Mouse (Mus musculus) kidney, embryonic 14.5 days (tissue): ENCODE data around the gene Emc8. TPM values are rescaled to one million over a fixed set of nuclear protein-coding genes. Genes with fewer than 3 reads are reported as not detected.
A peak's percentile ranks its signal among the peaks of the same experiment; 100 is the strongest.

ENCODE experiments used
- ATAC-seq: fragments of 200-750 bp; cut with Nextera tagmentation; 2 replicates; pipeline ENCODE4 v1.8.0; 2017; ENCODE audit warnings: moderate number of reproducible peaks, mild to moderate bottlenecking, moderate TSS enrichment, moderate library complexity; ENCODE audit not compliant: low FRiP score, low TSS enrichment
- H3K27ac ChIP-seq: fragments of 300-500 bp; sonication (generic); 2 replicates; pipeline ENCODE4 v1.5.1; 2014; ENCODE audit warnings: low read depth, mild to moderate bottlenecking, low read length, moderate library complexity, mixed read lengths
- H3K27me3 ChIP-seq: fragments of 300-500 bp; sonication (generic); 2 replicates; pipeline ENCODE4 v1.6.1; 2014; ENCODE audit warnings: mild to moderate bottlenecking, low read length; ENCODE audit not compliant: control insufficient read depth, insufficient read depth
- H3K36me3 ChIP-seq: fragments of 300-500 bp; sonication (generic); 2 replicates; pipeline ENCODE4 v1.6.1; 2014; ENCODE audit warnings: low read length, mixed read lengths; ENCODE audit not compliant: control insufficient read depth, insufficient read depth
- H3K4me1 ChIP-seq: fragments of 300-500 bp; sonication (generic); 2 replicates; pipeline ENCODE4 v1.6.1; 2014; ENCODE audit warnings: low read length, mixed read lengths; ENCODE audit not compliant: control insufficient read depth, insufficient read depth
- H3K4me2 ChIP-seq: fragments of 300-500 bp; sonication (generic); replicated peaks from 2 replicates; pipeline ENCODE4 v1.6.1; 2014; ENCODE audit warnings: low read depth, mild to moderate bottlenecking, low read length
- H3K4me3 ChIP-seq: fragments of 300-500 bp; sonication (generic); 2 replicates; pipeline ENCODE4 v1.5.1; 2014; ENCODE audit warnings: mild to moderate bottlenecking, low read length
- H3K9ac ChIP-seq: fragments of 300-500 bp; sonication (generic); 2 replicates; pipeline ENCODE4 v1.6.1; 2014; ENCODE audit warnings: low read depth, mild to moderate bottlenecking, low read length, moderate library complexity
- H3K9me3 ChIP-seq: fragments of 300-500 bp; sonication (generic); 2 replicates; pipeline ENCODE4 v1.6.1; 2016; ENCODE audit warnings: low read length; ENCODE audit not compliant: control insufficient read depth
- WGBS: fragments of 180-500 bp; shearing (Covaris S2); extraction: QIAGEN DNeasy Blood & Tissue Kit; methylation state at CpG from one replicate; pipeline ENCODE4 v1.1.7; 2014; 5-methylcytosine and 5-hydroxymethylcytosine counted together
- polyA plus RNA-seq: library from polyadenylated mRNA; unstranded; fragments of >200 nt; fragmentation: Nextera tagmentation; extraction: Ambion mirVana; gene quantifications from 2 replicates; pipeline ENCODE4 v1.2.1, GENCODE M21; 2014

Emc8 gene
- polyA plus RNA-seq, 1 experiment from 2014 or later: 297 TPM

- no peaks in the 10 kb centered on the region for H3K27me3 ChIP-seq
- no peak overlapping the region for H3K4me3 ChIP-seq
- no peak overlapping the region for H3K4me2 ChIP-seq
- H3K36me3 ChIP-seq: no peaks in the 10 kb centered on the region
- 63% methylated on average over 11 of the region's 11 CpGs for WGBS
- peaks cover 12% of the 10 kb centered on the region for H3K4me1 ChIP-seq
- no peak for ATAC-seq
- H3K9me3 ChIP-seq: no peaks in the 10 kb centered on the region
- H3K9ac ChIP-seq: no peak overlapping the region
- no peak overlapping the region for H3K27ac ChIP-seq
Observed at GRCm38 (mm10) chr8:120626461-120626860, 41.9 kb downstream of the Emc8 start.

GRCm38 (mm10) chr8:120623608-120624007 lies 44.8 kb downstream of the Emc8 start:
- Histone ChIP-seq H3K27me3 (no peaks in the 10 kb centered on the region), H3K4me3 (no peak overlapping the region), H3K9me3 (no peaks in the 10 kb centered on the region), H3K36me3 (no peaks in the 10 kb centered on the region), H3K4me1 (peaks cover 15% of the 10 kb centered on the region), H3K4me2 (no peak overlapping the region), H3K27ac (no peak overlapping the region), H3K9ac (no peak overlapping the region)
- 40% methylated on average over 2 of the region's 2 CpGs for WGBS
- no peak; the same call in 1 of the 2 replicates for ATAC-seq

DNA sequence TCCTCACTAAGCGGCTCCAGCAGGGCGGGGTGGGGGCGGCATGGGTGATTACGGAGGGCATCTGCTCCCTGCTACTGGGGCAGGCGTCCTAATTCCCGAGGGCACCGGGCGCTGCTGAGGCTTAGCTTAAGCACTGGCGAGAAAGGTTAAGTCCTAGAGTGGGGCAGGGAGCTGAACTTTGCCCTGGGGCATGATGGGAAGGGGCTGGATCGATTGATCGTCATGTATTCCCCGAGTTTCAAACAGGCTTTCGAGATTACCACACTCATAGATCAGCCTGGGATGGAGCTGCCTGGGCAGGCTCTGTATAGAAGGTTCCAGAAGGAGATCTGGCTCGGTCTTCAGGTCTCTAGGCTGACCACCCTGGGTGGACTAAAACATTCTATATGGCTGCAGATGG lies 46.2 kb downstream of the Emc8 start:
- ATAC-seq: no peak
- Histone ChIP-seq H3K9ac (no peak overlapping the region), H3K4me2 (no peak overlapping the region), H3K4me1 (peaks cover 15% of the 10 kb centered on the region), H3K27ac (no peak overlapping the region), H3K36me3 (no peaks in the 10 kb centered on the region), H3K27me3 (no peaks in the 10 kb centered on the region), H3K9me3 (no peaks in the 10 kb centered on the region), H3K4me3 (no peak overlapping the region)
- 80% methylated on average over 14 of the region's 14 CpGs for WGBS

DNA sequence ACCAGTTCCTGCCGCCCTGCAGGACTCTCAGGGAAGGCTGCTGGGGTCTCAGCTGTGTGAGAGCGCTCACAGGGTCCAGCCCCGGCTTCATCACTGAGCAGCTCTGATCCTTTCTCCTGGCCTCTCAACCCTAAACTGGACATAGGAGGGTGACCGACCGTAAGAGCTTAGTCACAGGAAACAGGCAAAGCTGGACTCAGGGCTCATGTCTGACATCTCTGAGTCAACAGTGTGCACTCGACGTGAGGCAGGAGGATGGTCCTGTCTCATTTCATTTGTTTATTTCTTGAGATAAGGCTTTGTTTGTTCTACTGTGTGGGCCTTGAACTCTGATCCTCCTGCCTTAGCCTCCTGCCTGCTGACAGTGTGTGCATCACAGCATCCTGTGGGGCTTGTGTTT lies 47.9 kb downstream of the Emc8 start:
- Histone ChIP-seq H3K27ac (no peak overlapping the region), H3K27me3 (no peaks in the 10 kb centered on the region), H3K9me3 (no peaks in the 10 kb centered on the region), H3K9ac (no peak overlapping the region), H3K4me3 (no peak overlapping the region), H3K4me2 (no peak overlapping the region), H3K4me1 (peaks cover 15% of the 10 kb centered on the region), H3K36me3 (no peaks in the 10 kb centered on the region)
- no peak for ATAC-seq
- WGBS: 49% methylated on average over 7 of the region's 7 CpGs

DNA sequence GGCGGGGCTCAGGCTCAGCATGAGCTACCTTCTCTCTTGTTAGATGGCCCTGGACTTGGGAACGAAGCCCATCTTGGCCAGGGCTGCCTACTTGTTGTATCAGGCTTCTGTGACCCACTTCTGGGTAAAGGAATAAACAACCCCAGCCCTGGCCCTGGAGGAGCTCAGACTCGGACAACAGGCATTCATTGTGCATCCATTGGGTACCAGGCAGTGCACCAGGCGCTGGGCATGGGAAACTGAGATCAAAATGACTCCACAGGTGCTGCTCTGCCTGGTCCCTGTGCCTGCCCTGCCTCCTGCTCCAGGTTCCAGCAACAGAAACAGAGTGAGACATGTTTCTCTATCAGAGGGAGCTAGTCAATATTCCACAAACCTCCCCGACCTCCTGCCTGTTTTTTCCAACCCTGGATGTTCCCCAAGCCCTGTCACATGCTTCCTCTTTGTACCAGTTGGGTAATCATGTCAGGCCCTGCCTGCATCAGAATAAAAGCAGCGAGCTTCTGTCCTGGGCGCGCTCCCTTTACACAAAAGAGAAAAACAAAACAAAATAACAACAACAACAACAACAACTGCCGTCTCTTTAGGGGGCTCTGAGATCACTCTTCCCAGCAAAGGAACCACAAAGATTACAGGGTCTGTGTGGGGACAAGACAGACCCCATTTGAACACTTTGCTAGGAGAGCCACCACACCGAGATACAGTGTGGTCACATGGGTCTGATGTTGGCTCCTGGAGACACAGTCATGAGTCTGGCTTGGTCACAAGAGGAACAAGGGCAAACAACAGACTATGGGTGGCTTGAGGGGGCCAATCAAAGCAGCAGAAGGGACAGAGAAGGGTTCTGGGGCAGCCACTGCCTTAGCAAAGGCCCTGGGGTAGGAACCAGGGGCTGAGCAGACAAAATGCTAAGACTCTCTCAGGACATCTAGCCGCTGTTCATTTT lies 48.9 kb downstream of the Emc8 start:
- Histone ChIP-seq H3K4me1 (peaks cover 10% of the 10 kb centered on the region), H3K36me3 (no peaks in the 10 kb centered on the region), H3K4me2 (no peak overlapping the region), H3K27me3 (no peaks in the 10 kb centered on the region), H3K4me3 (no peak overlapping the region), H3K9ac (no peak overlapping the region), H3K27ac (no peak overlapping the region), H3K9me3 (no peaks in the 10 kb centered on the region)
- ATAC-seq: no peak
- WGBS: 78% methylated on average over 11 of the region's 11 CpGs

DNA sequence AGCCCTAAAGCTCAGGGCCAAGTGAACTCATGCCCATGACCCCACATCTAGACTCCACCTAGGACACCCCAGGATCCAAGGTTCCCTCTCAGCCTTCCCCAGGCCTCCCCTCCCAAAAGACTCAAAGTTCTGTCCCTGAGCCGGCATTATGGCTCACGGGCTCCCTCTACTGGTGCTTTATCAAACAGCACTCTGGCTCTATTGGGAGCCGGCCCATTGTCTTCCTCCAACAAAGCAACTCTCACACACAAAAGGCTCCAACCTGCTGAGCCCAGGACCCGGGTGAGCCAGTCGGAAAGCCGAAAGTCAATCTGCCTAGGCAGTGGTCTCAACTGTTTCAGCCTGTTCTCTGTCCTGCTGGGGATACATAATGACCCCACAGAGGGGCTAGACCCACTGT lies 50.3 kb downstream of the Emc8 start:
- 0% methylated on average over 6 of the region's 6 CpGs for WGBS
- Histone ChIP-seq H3K9ac (no peak overlapping the region; the same call in 1 of the 2 replicates), H3K36me3 (no peaks in the 10 kb centered on the region), H3K27ac (no peak overlapping the region), H3K9me3 (no peaks in the 10 kb centered on the region), H3K4me3 (no peak overlapping the region), H3K27me3 (no peaks in the 10 kb centered on the region), H3K4me1 (peaks cover 4% of the 10 kb centered on the region; the same call in 1 of the 2 replicates), H3K4me2 (no peak overlapping the region)
- peak; percentile 50 for ATAC-seq

DNA sequence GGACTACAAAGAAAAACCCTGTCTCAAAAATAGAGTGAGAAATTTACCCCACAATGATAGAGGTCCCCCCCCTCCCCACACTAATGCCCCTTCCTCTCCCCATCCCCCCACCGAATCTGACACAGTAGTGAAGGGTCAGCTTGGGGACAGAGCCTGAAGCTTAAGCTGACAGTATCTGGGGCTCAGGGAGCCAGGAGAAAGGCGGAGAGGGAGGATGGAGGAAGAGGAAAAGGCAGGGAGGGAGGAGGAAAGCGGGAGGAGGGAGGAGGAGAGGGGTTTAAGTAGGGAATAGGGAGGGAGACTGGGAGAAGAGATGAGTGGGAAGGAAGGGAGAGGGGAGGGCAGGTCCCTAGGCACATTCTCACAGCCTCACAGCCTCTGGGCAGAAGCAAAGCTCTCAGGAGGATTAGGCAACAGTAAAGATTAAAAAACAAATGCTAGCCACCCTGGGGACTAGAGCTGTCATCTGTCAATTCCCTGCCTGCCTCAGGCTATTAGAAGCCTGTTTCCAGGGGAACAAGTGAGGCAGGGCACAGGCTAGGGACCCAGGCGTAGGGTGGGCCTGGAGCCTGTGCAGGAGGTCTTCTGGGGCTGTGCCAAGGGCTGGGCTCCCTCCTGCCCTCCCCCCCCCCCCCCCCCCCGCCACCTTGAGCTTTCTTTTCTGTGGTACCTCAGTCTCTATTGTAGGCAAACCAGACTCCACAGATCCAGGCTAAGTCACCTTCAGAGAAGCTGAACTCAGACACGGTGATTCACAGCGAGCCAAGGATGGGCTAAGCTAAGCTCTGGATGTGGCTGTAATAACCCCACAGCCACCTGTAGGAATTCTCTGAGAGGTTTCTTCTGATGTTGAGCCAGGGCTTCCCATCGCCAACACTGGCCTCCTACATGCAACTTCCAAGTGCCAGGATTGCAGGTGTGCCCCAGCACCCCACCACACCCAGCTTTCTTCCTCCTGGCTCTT lies 51.4 kb downstream of the Emc8 start:
- H3K9me3 ChIP-seq: no peaks in the 10 kb centered on the region
- no peak overlapping the region for H3K4me3 ChIP-seq
- H3K4me1 ChIP-seq: peaks cover 4% of the 10 kb centered on the region; the same call in 1 of the 2 replicates
- 0 out of 2 replicates have a peak, but pooled peaks have one; percentile 34 for ATAC-seq
- WGBS: 44% methylated on average over 7 of the region's 8 CpGs
- no peaks in the 10 kb centered on the region for H3K27me3 ChIP-seq
- H3K4me2 ChIP-seq: no peak overlapping the region
- H3K9ac ChIP-seq: no peak overlapping the region
- no peak overlapping the region for H3K27ac ChIP-seq
- no peaks in the 10 kb centered on the region for H3K36me3 ChIP-seq

DNA sequence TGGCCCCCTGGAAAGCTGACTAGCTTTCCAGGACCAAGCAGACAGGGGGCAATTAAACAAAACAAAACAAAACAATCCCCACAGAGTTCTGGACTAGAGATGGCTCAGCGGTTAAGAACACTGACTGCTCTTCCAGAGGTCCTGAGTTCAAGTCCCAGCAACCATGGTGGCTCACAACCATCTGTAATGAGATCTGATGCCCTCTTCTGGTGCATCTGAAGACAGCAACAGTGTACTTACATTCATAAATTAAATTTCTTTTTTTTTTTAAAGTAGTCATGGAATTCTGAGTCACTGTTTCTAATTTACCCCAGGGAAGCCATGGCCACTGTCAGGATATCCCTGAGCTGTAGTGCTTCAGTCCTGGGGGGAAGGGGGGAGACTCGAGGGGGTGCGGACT lies 53.9 kb downstream of the Emc8 start:
- H3K4me3 ChIP-seq: no peak overlapping the region
- no peaks in the 10 kb centered on the region for H3K27me3 ChIP-seq
- H3K4me2 ChIP-seq: no peak overlapping the region
- no peaks in the 10 kb centered on the region; the same call in 1 of the 2 replicates for H3K4me1 ChIP-seq
- WGBS: 86% methylated on average over 3 of the region's 3 CpGs
- H3K9ac ChIP-seq: no peak overlapping the region
- ATAC-seq: no peak
- H3K36me3 ChIP-seq: no peaks in the 10 kb centered on the region
- no peak overlapping the region for H3K27ac ChIP-seq
- H3K9me3 ChIP-seq: no peaks in the 10 kb centered on the region
